Mouse (Mus musculus) liver, embryonic 14.5 days (tissue): ENCODE data around the gene St3gal6. TPM values are rescaled to one million over a fixed set of nuclear protein-coding genes. Genes with fewer than 3 reads are reported as not detected.
A peak's percentile ranks its signal among the peaks of the same experiment; 100 is the strongest.

Source experiments
- ATAC-seq: fragments of 200-750 bp; cut with Nextera tagmentation; 2 replicates; pipeline ENCODE4 v1.8.0; 2017; ENCODE audit warnings: moderate number of reproducible peaks, mild to moderate bottlenecking, moderate library complexity; ENCODE audit not compliant: insufficient read depth
- DNase-seq, 3 experiments: peaks; one replicate each; pipeline ENCODE4 v3.0.0-alpha.2; 2012 to 2013; ENCODE audit warnings: low read depth in 3 of 3, low spot score in 3 of 3
- H3K27ac ChIP-seq: fragments of 300-500 bp; sonication (generic); 2 replicates; pipeline ENCODE4 v1.5.1; 2014; ENCODE audit warnings: moderate library complexity, mild to moderate bottlenecking, control low read depth, inconsistent platforms
- H3K27me3 ChIP-seq: fragments of 300-500 bp; sonication (generic); 2 replicates; pipeline ENCODE4 v1.6.1; 2014; ENCODE audit warnings: mild to moderate bottlenecking, low read length, moderate library complexity; ENCODE audit not compliant: control insufficient read depth, insufficient read depth
- H3K36me3 ChIP-seq: fragments of 300-500 bp; sonication (generic); replicated peaks from 2 replicates; pipeline ENCODE4 v1.6.1; 2014; ENCODE audit warnings: low read depth; ENCODE audit not compliant: control insufficient read depth, insufficient read depth
- H3K4me1 ChIP-seq, 2 experiments: fragments of 200-500 bp in 1 of 2; fragments of 300-500 bp in 1 of 2; sonication (generic) in 1 of 2; replicated peaks; 2 replicates each; pipeline ENCODE4 v1.6.1; 2012 to 2014; ENCODE audit warnings: antibody characterized with exemption in 1 of 2, inconsistent platforms in 1 of 2, low read length in 1 of 2; ENCODE audit not compliant: control insufficient read depth in 2 of 2, insufficient read depth in 2 of 2
- H3K4me2 ChIP-seq: fragments of 300-500 bp; sonication (generic); 2 replicates; pipeline ENCODE4 v1.6.1; 2014; ENCODE audit warnings: low read depth, mild to moderate bottlenecking, control low read depth, moderate library complexity
- H3K4me3 ChIP-seq, 2 experiments: fragments of 200-500 bp in 1 of 2; fragments of 300-500 bp in 1 of 2; sonication (generic) in 1 of 2; 2 replicates each; pipeline ENCODE4 v1.5.1; 2012 to 2014; ENCODE audit warnings: low read depth in 2 of 2, low read length in 2 of 2, mild to moderate bottlenecking in 2 of 2, control low read depth in 1 of 2, inconsistent platforms in 1 of 2, moderate library complexity in 1 of 2; ENCODE audit not compliant: insufficient read depth in 1 of 2
- H3K9ac ChIP-seq: fragments of 300-500 bp; sonication (generic); replicated peaks from 2 replicates; pipeline ENCODE4 v1.6.1; 2014; ENCODE audit warnings: mild to moderate bottlenecking, control low read depth, moderate library complexity
- H3K9me3 ChIP-seq: fragments of 300-500 bp; sonication (generic); 2 replicates; pipeline ENCODE4 v1.6.1; 2016; ENCODE audit warnings: low read length, mixed read lengths; ENCODE audit not compliant: control insufficient read depth
- CTCF ChIP-seq: IDR thresholded peaks from 2 replicates; pipeline ENCODE4 v1.5.1; 2016; ENCODE audit warnings: antibody characterized with exemption, low read depth, control low read depth
- EP300 ChIP-seq: IDR thresholded peaks from 2 replicates; pipeline ENCODE4 v1.6.1; 2016; ENCODE audit warnings: antibody characterized with exemption, low read depth
- WGBS: fragments of 180-500 bp; shearing (Covaris S2); extraction: QIAGEN DNeasy Blood & Tissue Kit; methylation state at CpG from one replicate; pipeline ENCODE4 v1.1.7; 2014; ENCODE audit not compliant: insufficient replicate concordance; 5-methylcytosine and 5-hydroxymethylcytosine counted together
- polyA plus RNA-seq, 2 experiments: library from polyadenylated mRNA; depleted of rRNA in 1 of 2; stranded (reverse) in 1 of 2; unstranded in 1 of 2; fragments of >200 nt; fragmentation: Nextera tagmentation in 1 of 2; extraction: Ambion mirVana in 1 of 2; gene quantifications; 2 replicates each; pipeline versions ENCODE4 v1.2.1 to v1.2.3; 2012 to 2014

The St3gal6 gene
- polyA plus RNA-seq (2012; rRNA removed) (6.7 and 10.4 TPM in 2 replicates), polyA plus RNA-seq (2014; fragmentation: Nextera tagmentation; extraction: Ambion mirVana) (25.4 and 25.6 TPM in 2 replicates)

- H3K4me2 ChIP-seq = peak within 1 kb of the TSS; percentile 76
- TF ChIP-seq EP300 = no peak
- no peak for TF ChIP-seq CTCF
- H3K9ac ChIP-seq = peak within 1 kb of the TSS; percentile 92
- H3K27ac ChIP-seq = peak within 1 kb of the TSS; percentile 64
- DNase-seq (no peak), ATAC-seq (no peak)
- WGBS = 72% methylated on average over 12 of the region's 12 CpGs
- H3K9me3 ChIP-seq = no peaks in the 10 kb centered on the region
- H3K27me3 ChIP-seq = no peaks in the 10 kb centered on the region
- H3K4me1 ChIP-seq = peaks cover 39 to 46% of the 10 kb centered on the region in 2 experiments
- H3K36me3 ChIP-seq = no peaks in the 10 kb centered on the region
- H3K4me3 ChIP-seq = peak within 1 kb of the TSS; percentile 91
Measured at GRCm38 (mm10) chr16:58523972-58524850, at the start of gene St3gal6. TSS of gene St3gal6 (minus strand) at chr16:58524243.

- Histone ChIP-seq H3K9me3 (no peaks in the 10 kb centered on the region), H3K9ac (no peak overlapping the region), H3K4me2 (no peak overlapping the region), H3K4me3 (no peak overlapping the region), H3K4me1 (no peaks in the 10 kb centered on the region), H3K27ac (no peak overlapping the region), H3K27me3 (no peaks in the 10 kb centered on the region), H3K36me3 (no peaks in the 10 kb centered on the region)
- ATAC-seq (no peak), DNase-seq (no peak)
- TF ChIP-seq CTCF (no peak), EP300 (no peak)
Measured at GRCm38 (mm10) chr16:58570694-58571264, 46.7 kb upstream of the St3gal6 start.

GRCm38 (mm10) chr16:58561196-58561595 is 37.2 kb upstream of the St3gal6 start:
- no peak for DNase-seq
- no peak for ATAC-seq
- H3K4me2 ChIP-seq = no peak overlapping the region
- H3K27me3 ChIP-seq = no peaks in the 10 kb centered on the region
- H3K4me1 ChIP-seq = peaks cover 6% of the 10 kb centered on the region in 2 experiments; a peak in 3 of 4 replicates
- TF ChIP-seq EP300 (no peak), CTCF (no peak)
- no peak overlapping the region for H3K4me3 ChIP-seq
- no peaks in the 10 kb centered on the region for H3K36me3 ChIP-seq
- no peak overlapping the region for H3K27ac ChIP-seq
- WGBS = 26% methylated on average over 2 of the region's 2 CpGs
- H3K9ac ChIP-seq = no peak overlapping the region
- H3K9me3 ChIP-seq = no peaks in the 10 kb centered on the region

- ATAC-seq = no peak
- WGBS = 43% methylated on average over 4 of the region's 4 CpGs
Measured at GRCm38 (mm10) chr16:58556067-58556830, 32.2 kb upstream of the St3gal6 start.

More at GRCm38 (mm10) chr16:58556067-58556830, 32.2 kb upstream of the St3gal6 start:
- no peak for DNase-seq
- Histone ChIP-seq H3K4me2 (no peak overlapping the region), H3K4me1 (peaks cover 2% of the 10 kb centered on the region in 2 experiments; a peak in 3 of 4 replicates), H3K27ac (no peak overlapping the region), H3K4me3 (no peak overlapping the region), H3K9me3 (no peaks in the 10 kb centered on the region), H3K9ac (no peak overlapping the region), H3K36me3 (no peaks in the 10 kb centered on the region), H3K27me3 (no peaks in the 10 kb centered on the region)
- TF ChIP-seq CTCF (no peak), EP300 (no peak)
